Mouse (Mus musculus) monocyte, adult 2 months (primary cell): Measurements from ENCODE around the gene Rab11fip4.

Source experiments
- DNase-seq, 2 experiments: peaks; one replicate each; pipeline ENCODE4 v3.0.0; 2022; ENCODE audit warnings: low spot score in 2 of 2, low read depth in 1 of 2

The Rab11fip4 gene

GRCm38 (mm10) chr11:79652921-79653575 lies 62.0 kb downstream of the Rab11fip4 start:
- no peak for DNase-seq

- DNase-seq, result no peak
Measured at GRCm38 (mm10) chr11:79654407-79654831, 63.4 kb downstream of the Rab11fip4 start.

GRCm38 (mm10) chr11:79655592-79655991 lies 64.6 kb downstream of the Rab11fip4 start:
- DNase-seq, result no peak

- DNase-seq, result no peak
Measured at GRCm38 (mm10) chr11:79656491-79656890, 65.5 kb downstream of the Rab11fip4 start.

GRCm38 (mm10) chr11:79657053-79657452 lies 66.0 kb downstream of the Rab11fip4 start:
- no peak for DNase-seq

GRCm38 (mm10) chr11:79658205-79658825 lies 67.3 kb downstream of the Rab11fip4 start:
- no peak for DNase-seq

GRCm38 (mm10) chr11:79660361-79661205 lies 69.6 kb downstream of the Rab11fip4 start:
- DNase-seq, result no peak

GRCm38 (mm10) chr11:79661877-79662545 lies 71.0 kb downstream of the Rab11fip4 start:
- DNase-seq, result no peak

GRCm38 (mm10) chr11:79663158-79663557 lies 72.1 kb downstream of the Rab11fip4 start:
- DNase-seq, result no peak

GRCm38 (mm10) chr11:79663570-79663969 lies 72.6 kb downstream of the Rab11fip4 start:
- DNase-seq, result no peak

- no peak for DNase-seq
Measured at GRCm38 (mm10) chr11:79666544-79666943, 75.5 kb downstream of the Rab11fip4 start.

- no peak for DNase-seq
Measured at GRCm38 (mm10) chr11:79669210-79669609, 78.2 kb downstream of the Rab11fip4 start.

- no peak for DNase-seq
Measured at GRCm38 (mm10) chr11:79669947-79670346, 78.9 kb downstream of the Rab11fip4 start.

GRCm38 (mm10) chr11:79670411-79670945 lies 79.5 kb downstream of the Rab11fip4 start:
- no peak for DNase-seq

GRCm38 (mm10) chr11:79671668-79672281 lies 80.8 kb downstream of the Rab11fip4 start:
- no peak for DNase-seq

- no peak for DNase-seq
Measured at GRCm38 (mm10) chr11:79673072-79673471, 82.1 kb downstream of the Rab11fip4 start.

- DNase-seq, result no peak
Measured at GRCm38 (mm10) chr11:79673717-79674116, 82.7 kb downstream of the Rab11fip4 start.

- DNase-seq, result no peak
Measured at GRCm38 (mm10) chr11:79674231-79674630, 83.2 kb downstream of the Rab11fip4 start.

- no peak for DNase-seq
Measured at GRCm38 (mm10) chr11:79674632-79675031, 83.6 kb downstream of the Rab11fip4 start.

GRCm38 (mm10) chr11:79675285-79675684 lies 84.3 kb downstream of the Rab11fip4 start:
- no peak for DNase-seq

- DNase-seq, result no peak
Measured at GRCm38 (mm10) chr11:79675994-79676393, 85.0 kb downstream of the Rab11fip4 start.
